ENCODE assay signal across 8 mouse cellular contexts in genomic region chr3:95015891-95016531, GRCm38 (mm10). TPM values are rescaled to one million over a fixed set of nuclear protein-coding genes. Genes with fewer than 3 reads are reported as not detected.
DNase-seq lines count a peak whose midpoint lies in the region; ATAC-seq lines count a peak whose summit lies in the region.

No protein-coding gene starts in this region.

- no peaks in the 10 kb centered on the region for H3K27me3 ChIP-seq in hindbrain, embryonic 14.5 days (ENCODE audit: control insufficient read depth, insufficient read depth, low read length)

- peak overlapping the region; percentile 80 for H3K4me2 ChIP-seq in hindbrain, embryonic 14.5 days (replicated peaks)

- WGBS in hindbrain, embryonic 14.5 days: under 1% methylated on average over 40 of the region's 40 CpGs

- DNase-seq in R1 (ENCODE audit: low read depth, low spot score): peak; percentile 99
- peak; percentile 97 for DNase-seq in cerebellum, postnatal 25 days
- peak; percentile 75 to 83 for DNase-seq in frontal cortex, postnatal 25 days (ENCODE audit: low spot score in 2 of 2)
- DNase-seq in hindbrain, embryonic 14.5 days (ENCODE audit: low spot score): peak; percentile 88
- peak; percentile 90 to 93 for DNase-seq in layer of hippocampus, postnatal 36 days
- peak; percentile 97 for DNase-seq in lung, postnatal 36 days
- peak; percentile 94 for DNase-seq in retina, postnatal 1 day
- DNase-seq in urinary bladder, adult 18-20 months (ENCODE audit: low spot score in 2 of 2): peak; percentile 94 to 95

- peak overlapping the region; percentile 97 for H3K27ac ChIP-seq in hindbrain, embryonic 14.5 days

- peaks cover 19% of the 10 kb centered on the region for H3K4me1 ChIP-seq in hindbrain, embryonic 14.5 days (replicated peaks; ENCODE audit: control insufficient read depth, insufficient read depth, low read length)

- peak overlapping the region; percentile 85 for H3K4me3 ChIP-seq in hindbrain, embryonic 14.5 days (replicated peaks; ENCODE audit: low read length)

- peak overlapping the region; percentile 74 for H3K9ac ChIP-seq in hindbrain, embryonic 14.5 days

- H3K9me3 ChIP-seq in hindbrain, embryonic 14.5 days (ENCODE audit: control insufficient read depth, low read length): no peaks in the 10 kb centered on the region

- peaks cover 12% of the 10 kb centered on the region for H3K36me3 ChIP-seq in hindbrain, embryonic 14.5 days (replicated peaks; ENCODE audit: control insufficient read depth, insufficient read depth)

- ATAC-seq in hindbrain, embryonic 14.5 days (ENCODE audit: low FRiP score): peak; percentile 76

RNA-seq across cellular contexts. Expression of gene Zfp687, which starts 0.8 kb away (rescaled TPM):
- 19.6 and 21.2 TPM in 2 replicates for polyA plus RNA-seq in hindbrain, embryonic 14.5 days (2014; fragmentation: Nextera tagmentation; extraction: Ambion mirVana)
- total RNA-seq in layer of hippocampus, postnatal 36 days (2021): 10 to 100 TPM; 20.3 to 22.4 TPM

RNA-seq across cellular contexts. Expression of gene Psmd4, which starts 26.4 kb away (rescaled TPM):
- polyA plus RNA-seq in hindbrain, embryonic 14.5 days (2014; fragmentation: Nextera tagmentation; extraction: Ambion mirVana): 238 and 248 TPM in 2 replicates
- 100 to 1,000 TPM; 148 to 177 TPM for total RNA-seq in layer of hippocampus, postnatal 36 days (2021)

RNA-seq across cellular contexts. Expression of gene Pi4kb, which starts 41.5 kb away (rescaled TPM):
- polyA plus RNA-seq in hindbrain, embryonic 14.5 days (2014; fragmentation: Nextera tagmentation; extraction: Ambion mirVana): 25.0 and 28.4 TPM in 2 replicates
- 10 to 100 TPM; 55.3 to 61.2 TPM for total RNA-seq in layer of hippocampus, postnatal 36 days (2021)

Comparison
In these comparisons a context has a peak if more than half of its experiments do, and no peak if none do; other contexts are left out.
1. Peak in every context shown above with its lines: DNase-seq, ATAC-seq, H3K4me3 ChIP-seq and H3K27ac ChIP-seq.